Mouse (Mus musculus) heart, postnatal 0 days (tissue): Measurements from ENCODE around the gene Rundc1.

Experiments
- CTCF ChIP-seq: IDR thresholded peaks from 2 replicates; pipeline ENCODE4 v1.5.1; 2016; ENCODE audit warnings: antibody characterized with exemption, control low read depth, low read depth
- EP300 ChIP-seq: IDR thresholded peaks from 2 replicates; pipeline ENCODE4 v1.6.1; 2016; ENCODE audit warnings: antibody characterized with exemption, low read depth

- TF ChIP-seq CTCF (no peak), EP300 (no peak)
Observed at GRCm38 (mm10) chr11:101472336-101472735, 47.5 kb downstream of the Rundc1 start.
